Mouse (Mus musculus) hindbrain, postnatal 0 days (tissue): ENCODE results near the gene Syne2. TPM values are rescaled to one million over a fixed set of nuclear protein-coding genes. Genes with fewer than 3 reads are reported as not detected.

Source experiments
- ATAC-seq: fragments of 200-750 bp; cut with Nextera tagmentation; 2 replicates; pipeline ENCODE4 v1.8.0; 2017; ENCODE audit warnings: mild to moderate bottlenecking, moderate TSS enrichment, moderate library complexity
- DNase-seq: peaks from one replicate; pipeline ENCODE4 v3.0.0-alpha.2; 2015; ENCODE audit warnings: low spot score
- H3K27ac ChIP-seq: fragments of 300-500 bp; sonication (generic); 2 replicates; pipeline ENCODE4 v1.5.1; 2014; ENCODE audit warnings: mild to moderate bottlenecking
- H3K27me3 ChIP-seq: fragments of 300-500 bp; sonication (generic); 2 replicates; pipeline ENCODE4 v1.6.1; 2014; ENCODE audit warnings: low read length, mixed read lengths; ENCODE audit not compliant: insufficient read depth
- H3K36me3 ChIP-seq: fragments of 300-500 bp; sonication (generic); 2 replicates; pipeline ENCODE4 v1.6.1; 2014; ENCODE audit warnings: low read length, mixed read lengths; ENCODE audit not compliant: insufficient read depth
- H3K4me1 ChIP-seq: fragments of 300-500 bp; sonication (generic); 2 replicates; pipeline ENCODE4 v1.6.1; 2014; ENCODE audit warnings: antibody characterized with exemption, low read length, mixed read lengths; ENCODE audit not compliant: insufficient read depth
- H3K4me2 ChIP-seq: fragments of 300-500 bp; sonication (generic); 2 replicates; pipeline ENCODE4 v1.6.1; 2014; ENCODE audit warnings: low read depth, mild to moderate bottlenecking, low read length, moderate library complexity, mixed read lengths
- H3K4me3 ChIP-seq: fragments of 300-500 bp; sonication (generic); 2 replicates; pipeline ENCODE4 v1.5.1; 2014; ENCODE audit warnings: low read length
- H3K9ac ChIP-seq: fragments of 300-500 bp; sonication (generic); replicated peaks from 2 replicates; pipeline ENCODE4 v1.6.1; 2014; ENCODE audit warnings: mild to moderate bottlenecking, low read length, moderate library complexity, mixed read lengths
- H3K9me3 ChIP-seq: fragments of 300-500 bp; sonication (generic); 2 replicates; pipeline ENCODE4 v1.6.1; 2016; ENCODE audit warnings: low read length, mixed read lengths
- CTCF ChIP-seq: IDR thresholded peaks from 2 replicates; pipeline ENCODE4 v1.5.1; 2016; ENCODE audit warnings: antibody characterized with exemption, control low read depth, low read depth
- WGBS: fragments of 180-500 bp; shearing (Covaris S2); extraction: QIAGEN DNeasy Blood & Tissue Kit; methylation state at CpG from one replicate; pipeline ENCODE4 v1.1.7; 2014; 5-methylcytosine and 5-hydroxymethylcytosine counted together
- polyA plus RNA-seq: library from polyadenylated mRNA; unstranded; fragments of >200 nt; fragmentation: Nextera tagmentation; extraction: Ambion mirVana; gene quantifications from 2 replicates; pipeline ENCODE4 v1.2.1, GENCODE M21; 2015
- total RNA-seq: library from RNA; depleted of rRNA; stranded (reverse); fragments of >200 nt; gene quantifications from 2 replicates; pipeline ENCODE4 v1.2.3, GENCODE M21; 2014

Gene Syne2
- total and polyA plus RNA-seq, 2 experiments from 2014 or later = 26.1 to 39.3 TPM

DNA sequence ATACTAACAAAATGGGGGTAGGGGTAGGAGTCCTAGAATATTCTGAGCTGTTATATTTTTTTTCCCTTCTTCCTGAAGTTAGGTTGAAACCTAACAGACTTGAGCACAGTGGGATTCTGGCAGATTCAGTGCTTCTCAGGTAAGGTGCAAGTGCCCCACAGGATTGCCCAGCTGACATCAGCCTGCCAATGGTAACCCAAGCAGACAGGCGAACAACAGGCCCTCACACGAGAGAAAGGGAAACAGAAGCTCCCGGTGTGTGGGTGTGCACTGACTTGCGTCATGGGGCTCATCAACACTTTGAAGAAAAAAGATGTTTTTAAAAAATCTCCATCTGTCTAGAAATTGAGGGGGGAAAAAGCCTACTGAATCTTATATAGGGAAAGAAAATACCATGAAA is 28.5 kb upstream of the Syne2 start:
- ATAC-seq = no peak
- no peak overlapping the region for H3K4me2 ChIP-seq
- peak; percentile 21 for DNase-seq
- H3K9me3 ChIP-seq = no peaks in the 10 kb centered on the region
- no peaks in the 10 kb centered on the region for H3K36me3 ChIP-seq
- no peak overlapping the region for H3K9ac ChIP-seq
- WGBS = 49% methylated on average over 4 of the region's 4 CpGs
- no peak overlapping the region for H3K4me3 ChIP-seq
- H3K27ac ChIP-seq = no peak overlapping the region
- H3K4me1 ChIP-seq = no peaks in the 10 kb centered on the region
- no peak for TF ChIP-seq CTCF
- no peaks in the 10 kb centered on the region for H3K27me3 ChIP-seq

DNA sequence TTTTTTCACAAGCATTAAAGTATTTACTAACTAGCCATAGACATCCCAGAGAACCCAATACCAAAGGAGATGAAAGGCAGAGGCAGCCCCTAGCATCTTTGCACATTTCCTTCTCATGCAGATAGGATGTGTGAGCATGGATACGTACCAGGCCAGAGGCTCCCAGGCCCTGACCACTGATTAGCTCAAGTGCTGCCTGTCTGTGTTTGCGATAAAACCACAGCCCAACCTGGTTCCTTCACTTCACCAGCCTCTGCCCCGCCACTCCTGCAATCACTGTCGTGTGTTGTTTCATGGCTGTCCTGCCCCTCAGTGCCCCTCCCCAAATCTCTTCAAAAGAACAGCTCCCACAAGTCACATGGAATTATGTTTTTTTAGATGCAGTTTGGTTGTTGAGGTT is 23.4 kb upstream of the Syne2 start:
- Histone ChIP-seq H3K4me1 (no peaks in the 10 kb centered on the region), H3K36me3 (no peaks in the 10 kb centered on the region), H3K9ac (no peak overlapping the region), H3K27ac (no peak overlapping the region), H3K4me2 (no peak overlapping the region), H3K4me3 (no peak overlapping the region), H3K9me3 (no peaks in the 10 kb centered on the region), H3K27me3 (no peaks in the 10 kb centered on the region)
- WGBS = 86% methylated on average over 4 of the region's 4 CpGs
- DNase-seq (no peak), ATAC-seq (no peak)
- no peak for TF ChIP-seq CTCF

GRCm38 (mm10) chr12:75796510-75796909 is 21.4 kb upstream of the Syne2 start:
- DNase-seq (peak; percentile 36), ATAC-seq (no peak)
- no peak overlapping the region for H3K27ac ChIP-seq
- H3K9me3 ChIP-seq = no peaks in the 10 kb centered on the region
- no peaks in the 10 kb centered on the region for H3K27me3 ChIP-seq
- H3K4me1 ChIP-seq = no peaks in the 10 kb centered on the region
- no peaks in the 10 kb centered on the region for H3K36me3 ChIP-seq
- no peak overlapping the region for H3K4me2 ChIP-seq
- H3K4me3 ChIP-seq = no peak overlapping the region
- no peak overlapping the region for H3K9ac ChIP-seq
- peak; percentile 72 for TF ChIP-seq CTCF
- 79% methylated on average over 2 of the region's 2 CpGs for WGBS

DNA sequence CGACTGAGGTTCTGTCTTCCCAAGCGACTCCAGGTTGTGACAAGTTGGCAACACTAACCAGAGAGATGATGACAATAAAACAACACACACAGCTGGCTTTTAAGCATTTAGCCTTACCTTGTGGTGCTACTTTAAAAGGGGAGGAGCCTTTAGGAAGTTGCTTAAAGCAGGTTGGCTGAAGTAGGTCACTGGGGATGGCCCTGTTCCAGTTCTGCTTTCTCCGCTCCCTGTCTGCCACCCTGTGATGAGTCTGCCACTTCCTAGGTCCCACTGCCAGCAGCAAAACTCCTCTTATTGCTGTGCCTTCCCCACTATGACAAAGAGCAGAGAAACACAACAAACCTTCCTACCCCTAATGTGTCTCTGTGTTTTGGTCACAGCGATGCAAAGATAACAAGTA is 11.7 kb upstream of the Syne2 start:
- DNase-seq (no peak), ATAC-seq (no peak)
- H3K4me3 ChIP-seq = no peak overlapping the region

DNA sequence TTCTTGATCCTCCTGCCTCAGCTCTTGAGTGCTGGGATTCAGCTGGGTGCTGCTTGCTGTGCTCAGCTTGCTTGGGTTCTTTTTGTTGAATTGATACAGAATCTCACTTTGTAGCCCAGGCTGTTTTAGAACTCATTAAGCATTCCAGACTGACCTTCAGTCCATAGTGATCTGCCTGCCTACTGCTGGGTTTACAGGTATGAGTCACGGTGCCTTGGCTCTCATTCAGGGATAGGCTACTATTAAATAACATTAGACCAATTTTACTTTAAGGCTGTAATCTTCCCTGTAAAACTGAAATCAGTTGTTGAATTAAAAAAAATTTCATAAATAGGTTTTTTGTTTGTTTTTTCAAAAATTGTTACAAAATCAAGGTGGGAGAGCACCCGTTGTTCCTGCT is 4.2 kb upstream of the Syne2 start:
- DNase-seq (no peak), ATAC-seq (no peak)
- no peak for TF ChIP-seq CTCF
- Histone ChIP-seq H3K27ac (no peak overlapping the region), H3K9me3 (no peaks in the 10 kb centered on the region), H3K36me3 (no peaks in the 10 kb centered on the region), H3K4me3 (no peak overlapping the region), H3K9ac (no peak overlapping the region), H3K4me2 (no peak overlapping the region), H3K27me3 (no peaks in the 10 kb centered on the region), H3K4me1 (no peaks in the 10 kb centered on the region)
- 99% methylated on average over 2 of the region's 2 CpGs for WGBS

More for the DNA sequence above, 11.7 kb upstream of the Syne2 start:
- WGBS = 83% methylated on average over 4 of the region's 4 CpGs
- no peaks in the 10 kb centered on the region for H3K27me3 ChIP-seq
- TF ChIP-seq CTCF = no peak
- no peak overlapping the region for H3K4me2 ChIP-seq
- H3K9me3 ChIP-seq = no peaks in the 10 kb centered on the region
- H3K27ac ChIP-seq = no peak overlapping the region
- no peak overlapping the region for H3K9ac ChIP-seq
- no peaks in the 10 kb centered on the region for H3K36me3 ChIP-seq
- H3K4me1 ChIP-seq = no peaks in the 10 kb centered on the region

- Histone ChIP-seq H3K9me3 (no peaks in the 10 kb centered on the region), H3K4me2 (no peak overlapping the region), H3K4me3 (no peak overlapping the region), H3K27me3 (no peaks in the 10 kb centered on the region), H3K36me3 (no peaks in the 10 kb centered on the region), H3K4me1 (no peaks in the 10 kb centered on the region), H3K27ac (no peak overlapping the region), H3K9ac (no peak overlapping the region)
- ATAC-seq (no peak), DNase-seq (no peak)
- WGBS = 80% methylated on average over 6 of the region's 6 CpGs
- TF ChIP-seq CTCF = no peak
Observed at GRCm38 (mm10) chr12:75814551-75814950, 3.4 kb upstream of the Syne2 start.

GRCm38 (mm10) chr12:75816981-75817856 is 715 bp upstream of the Syne2 start:
- H3K36me3 ChIP-seq = no peaks in the 10 kb centered on the region
- 0 out of 2 replicates have a peak, but pooled peaks have one; percentile 13 for ATAC-seq
- H3K27ac ChIP-seq = no peak overlapping the region
- 13% methylated on average over 23 of the region's 25 CpGs for WGBS
- peak; percentile 37 for DNase-seq
- no peak for TF ChIP-seq CTCF
- no peaks in the 10 kb centered on the region for H3K9me3 ChIP-seq
- peak overlapping the region; percentile 68; the same call in 1 of the 2 replicates for H3K9ac ChIP-seq
- peak overlapping the region; percentile 93 for H3K4me3 ChIP-seq
- H3K4me2 ChIP-seq = peak overlapping the region; percentile 95
- H3K4me1 ChIP-seq = no peaks in the 10 kb centered on the region
- no peaks in the 10 kb centered on the region for H3K27me3 ChIP-seq
